Comparison of ENCODE assay signal across 12 mouse cellular contexts in genomic region chr3:122986386-122986785, GRCm38 (mm10). TPM values are rescaled to one million over a fixed set of nuclear protein-coding genes. Genes with fewer than 3 reads are reported as not detected.
A peak's percentile ranks its signal among the peaks of the same experiment; 100 is the strongest.
DNase-seq lines count a peak whose midpoint lies in the region; ATAC-seq and TF ChIP-seq lines count a peak whose summit lies in the region.
"Had no signal": no experiment of that assay in that cellular context is flagged by ENCODE, and none has a peak within 500 bp of the region (broad histone marks: within the 10 kb centered on the region; RNA-seq: fewer than 3 reads in every experiment).

No protein-coding gene starts in this region.

- no peaks in the 10 kb centered on the region for H3K36me3 ChIP-seq in heart, embryonic 15.5 days
- peaks cover 2% of the 10 kb centered on the region; the same call in 1 of the 2 replicates for H3K36me3 ChIP-seq in heart, adult 2 months (ENCODE audit: control insufficient read depth, insufficient read depth, low read length)
- H3K36me3 ChIP-seq in hindbrain, embryonic 16.5 days (ENCODE audit: control insufficient read depth, insufficient read depth, low read length), result no peaks in the 10 kb centered on the region
- H3K36me3 ChIP-seq: limb, embryonic 15.5 days had no signal

- ATAC-seq in heart, embryonic 15.5 days (replicated peaks; ENCODE audit: insufficient number of reproducible peaks, insufficient read depth, low FRiP score, low read depth), result no peak
- no peak for ATAC-seq in hindbrain, embryonic 16.5 days
- ATAC-seq: CD4-positive, CD25-positive, alpha-beta regulatory T cell, adult 4 months had no signal

- no peak overlapping the region for H3K9ac ChIP-seq in heart, embryonic 15.5 days
- no peak overlapping the region for H3K9ac ChIP-seq in heart, adult 2 months (ENCODE audit: low read depth, low read length)
- H3K9ac ChIP-seq in hindbrain, embryonic 16.5 days (ENCODE audit: low read depth, low read length), result no peak overlapping the region
- H3K9ac ChIP-seq: limb, embryonic 15.5 days had no signal

- DNase-seq in heart, adult 2 months, result no peak
- DNase-seq in adrenal gland, adult (ENCODE audit: inconsistent age in 2 of 2, low spot score in 1 of 2), result peak; percentile 87 to 94
- peak; percentile 58 for DNase-seq in kidney, adult 9 months
- DNase-seq in ovary, postnatal 14 days (ENCODE audit: low spot score), result peak; percentile 54
- no peak for DNase-seq in embryo, embryonic 9.5 days (ENCODE audit: extremely low spot score)
- DNase-seq in left cerebral cortex, postnatal 14 days (ENCODE audit: low spot score in 2 of 2), result no peak
- DNase-seq: cerebellum, adult 2 months; right cerebral cortex, adult 18-20 months had no signal

- 16% methylated on average over 1 of the region's 1 CpGs for WGBS in heart, embryonic 15.5 days
- 6% methylated on average over 1 of the region's 1 CpGs for WGBS in heart, adult 2 months
- 70% methylated on average over 1 of the region's 1 CpGs for WGBS in hindbrain, embryonic 16.5 days

- no peaks in the 10 kb centered on the region for H3K27me3 ChIP-seq in heart, embryonic 15.5 days
- H3K27me3 ChIP-seq in heart, adult 2 months (ENCODE audit: control insufficient read depth, insufficient read depth, low read length), result no peaks in the 10 kb centered on the region
- H3K27me3 ChIP-seq in hindbrain, embryonic 16.5 days (replicated peaks; ENCODE audit: control insufficient read depth, insufficient read depth, low read length), result no peaks in the 10 kb centered on the region
- H3K27me3 ChIP-seq: limb, embryonic 15.5 days had no signal

- H3K27ac ChIP-seq in heart, embryonic 15.5 days, result peak overlapping the region; percentile 97
- no peak overlapping the region for H3K27ac ChIP-seq in heart, adult 2 months
- H3K27ac ChIP-seq in hindbrain, embryonic 16.5 days (ENCODE audit: low read depth, low read length), result no peak overlapping the region
- H3K27ac ChIP-seq: limb, embryonic 15.5 days had no signal

- H3K79me2 ChIP-seq in heart, adult 2 months (replicated peaks; ENCODE audit: control insufficient read depth, insufficient read depth, low read length), result no peaks in the 10 kb centered on the region

- TF ChIP-seq POLR2A in heart, adult 2 months (IDR thresholded peaks at IDR 0.05; ENCODE audit: insufficient read depth, low read depth, low read length), result no peak

- intact Hi-C loops in heart, adult 2 months (cut with DNase I), result loop anchor here (5.0 to 10.0 kb wide), 2 partner anchors 518 to 1694 kb away; partner anchors contain the start of gene Alg14
- intact Hi-C loops in left cerebral cortex, postnatal 14 days (cut with DNase I), result loop anchor here (5.0 kb wide), 1 partner anchor 116 kb away; no protein-coding TSS in a partner anchor

- no peak overlapping the region for H3K4me3 ChIP-seq in heart, embryonic 15.5 days
- no peak overlapping the region for H3K4me3 ChIP-seq in heart, adult 2 months
- no peak overlapping the region for H3K4me3 ChIP-seq in hindbrain, embryonic 16.5 days (ENCODE audit: low read length)

- peaks cover 31% of the 10 kb centered on the region for H3K4me1 ChIP-seq in heart, embryonic 15.5 days (replicated peaks)
- no peaks in the 10 kb centered on the region; the same call in 1 of the 2 replicates for H3K4me1 ChIP-seq in heart, adult 2 months (ENCODE audit: control insufficient read depth, insufficient read depth, low read length)
- 0 out of 2 replicates have a peak, but pooled peaks cover 2% of the 10 kb centered on the region for H3K4me1 ChIP-seq in hindbrain, embryonic 16.5 days (ENCODE audit: control insufficient read depth, insufficient read depth, low read depth, low read length)

- no peak overlapping the region for H3K4me2 ChIP-seq in heart, embryonic 15.5 days
- no peak overlapping the region for H3K4me2 ChIP-seq in hindbrain, embryonic 16.5 days (ENCODE audit: low read length)

- TF ChIP-seq CTCF in heart, adult 2 months (IDR thresholded peaks at IDR 0.05), result no peak

- H3K9me3 ChIP-seq in heart, embryonic 15.5 days (replicated peaks), result no peaks in the 10 kb centered on the region
- H3K9me3 ChIP-seq in hindbrain, embryonic 16.5 days (ENCODE audit: control insufficient read depth, low read length), result no peaks in the 10 kb centered on the region
- H3K9me3 ChIP-seq: limb, embryonic 15.5 days had no signal

- no peak for TF ChIP-seq EP300 in heart, adult 2 months (IDR thresholded peaks at IDR 0.05; ENCODE audit: insufficient read depth, low read depth, low read length)

RNA-seq across cellular contexts. Expression of gene Usp53, which starts 2.1 kb away (rescaled TPM):
- 6.3 and 7.2 TPM in 2 replicates for polyA plus RNA-seq in heart, embryonic 15.5 days (2015; fragmentation: Nextera tagmentation; extraction: Ambion mirVana)
- total RNA-seq in heart, adult 2 months (2021), result 1 to 10 TPM; 7.5 to 7.9 TPM
- polyA plus RNA-seq in heart, adult 2 months (2012; rRNA removed), result 1.9 and 5.0 TPM in 2 replicates
- polyA plus RNA-seq in hindbrain, embryonic 16.5 days (2015; fragmentation: Nextera tagmentation; extraction: Ambion mirVana), result 10.2 and 12.2 TPM in 2 replicates
- 10 to 100 TPM; 18.4 to 21.8 TPM for total RNA-seq in left cerebral cortex, postnatal 14 days (2021)

RNA-seq across cellular contexts. Expression of gene Myoz2, which starts 48.4 kb away (rescaled TPM):
- 178 and 261 TPM in 2 replicates for polyA plus RNA-seq in heart, embryonic 15.5 days (2015; fragmentation: Nextera tagmentation; extraction: Ambion mirVana)
- 1,000 to 10,000 TPM; 1,454 to 1,834 TPM for total RNA-seq in heart, adult 2 months (2021)
- polyA plus RNA-seq in heart, adult 2 months (2012; rRNA removed), result 691 and 950 TPM in 2 replicates
- 0.13 and 2.4 TPM in 2 replicates for polyA plus RNA-seq in hindbrain, embryonic 16.5 days (2015; fragmentation: Nextera tagmentation; extraction: Ambion mirVana)
- not detected for total RNA-seq in left cerebral cortex, postnatal 14 days (2021)

Comparison
In these comparisons a context has a peak if more than half of its experiments do, and no peak if none do; other contexts are left out.
1. DNase-seq: peak in adrenal gland, adult (2 of 2), kidney, adult 9 months (single experiment) and ovary, postnatal 14 days (single experiment); none in heart, adult 2 months (0 of 2), embryo, embryonic 9.5 days (single experiment) and left cerebral cortex, postnatal 14 days (0 of 2).
2. RNA of gene Myoz2, which starts 48.4 kb away (polyA plus RNA-seq): 691 to 950 TPM in heart, adult 2 months and 178 to 261 TPM in heart, embryonic 15.5 days; 0.13 to 2.4 TPM in hindbrain, embryonic 16.5 days; every median in the first group is over 10 times any median in the second.